Mouse (Mus musculus) CH12.LX (cell line): ENCODE measurements at regions not wholly inside any gene's neighbourhood (a gene's known extent, or its start where the extent isn't known, plus 50 kb on each side); places are given as distances from the start of the nearest gene placed in this dataset.

Experiments
- CTCF ChIP-seq, 2 experiments: IDR thresholded peaks in 1 of 2; conservative IDR thresholded peaks in 1 of 2; 2 replicates each; pipeline ENCODE4 v1.5.1; 2011 to 2012; ENCODE audit warnings: low read depth in 2 of 2, low read length in 2 of 2, improper control_type of control experiment in 1 of 2, inconsistent platforms in 1 of 2, mild to moderate bottlenecking in 1 of 2, moderate library complexity in 1 of 2
- ELF1 ChIP-seq: IDR thresholded peaks from 2 replicates; pipeline ENCODE4 v1.6.1; 2014; ENCODE audit warnings: low read depth, mild to moderate bottlenecking, inconsistent platforms, low read length, improper control_type of control experiment
- KAT2A ChIP-seq: IDR thresholded peaks from 2 replicates; pipeline ENCODE4 v1.6.1; 2012; ENCODE audit warnings: low read length, improper control_type of control experiment, inconsistent platforms; ENCODE audit not compliant: insufficient replicate concordance
- MEF2A ChIP-seq: IDR thresholded peaks from 2 replicates; pipeline ENCODE4 v1.6.1; 2014; ENCODE audit warnings: low read depth, mild to moderate bottlenecking, inconsistent platforms, low read length, improper control_type of control experiment, borderline replicate concordance
- MYC ChIP-seq: IDR thresholded peaks from 2 replicates; pipeline ENCODE4 v1.6.1; 2011; ENCODE audit warnings: low read depth, mild to moderate bottlenecking, improper control_type of control experiment, low read length
- NRF1 ChIP-seq: IDR thresholded peaks from 2 replicates; pipeline ENCODE4 v1.6.1; 2014; ENCODE audit warnings: low read depth, mild to moderate bottlenecking, inconsistent platforms, low read length, improper control_type of control experiment, moderate library complexity
- POLR2A ChIP-seq: IDR thresholded peaks from 2 replicates; pipeline ENCODE4 v1.6.1; 2011; ENCODE audit warnings: low read depth, mild to moderate bottlenecking, improper control_type of control experiment, low read length
- SIN3A ChIP-seq: IDR thresholded peaks from 2 replicates; pipeline ENCODE4 v1.6.1; 2012; ENCODE audit warnings: low read length, improper control_type of control experiment, inconsistent platforms
- TBP ChIP-seq: conservative IDR thresholded peaks from 2 replicates; pipeline ENCODE4 v1.6.1; 2011; ENCODE audit warnings: low read depth, low read length, improper control_type of control experiment
- TCF12 ChIP-seq: IDR thresholded peaks from 2 replicates; pipeline ENCODE4 v1.6.1; 2014; ENCODE audit warnings: low read depth, mild to moderate bottlenecking, inconsistent platforms, low read length, improper control_type of control experiment
- USF2 ChIP-seq: conservative IDR thresholded peaks from 2 replicates; pipeline ENCODE4 v1.6.1; 2011; ENCODE audit warnings: low read depth, low read length, improper control_type of control experiment

DNA sequence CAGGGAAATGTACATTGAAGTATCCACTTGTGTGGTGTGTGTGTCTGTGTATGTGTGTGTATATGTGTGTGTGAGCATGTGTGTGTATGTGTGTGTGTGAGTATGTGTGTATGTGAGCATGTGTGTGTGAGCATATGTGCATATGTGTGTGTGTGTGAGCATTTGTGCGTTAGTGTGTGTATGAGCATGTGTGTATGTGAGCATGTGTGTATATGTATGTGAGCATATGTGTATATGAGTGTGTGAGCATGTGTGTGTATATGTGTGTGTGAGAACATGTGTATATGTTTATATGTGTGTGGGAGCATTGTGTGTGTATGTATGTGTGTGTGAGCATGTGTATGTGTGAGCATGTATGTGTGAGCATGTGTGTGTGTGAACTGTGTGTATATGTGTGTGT lies 123.5 kb downstream of the Nuak1 start:
- TF ChIP-seq TCF12 (no peak), ELF1 (no peak), POLR2A (no peak), CTCF (conservative IDR thresholded peaks at IDR 0.05 in 1 of 2, IDR thresholded peaks at IDR 0.05 in 1 of 2; ENCODE audit: low read depth in 2 of 2, low read length in 2 of 2) (no peak), TBP (no peak), MEF2A (no peak), SIN3A (no peak), KAT2A (no peak), USF2 (no peak), NRF1 (no peak), MYC (no peak)
